Mouse (Mus musculus) thymus, adult 2 months (tissue): ENCODE measurements around the gene Rell1. TPM values are rescaled to one million over a fixed set of nuclear protein-coding genes. Genes with fewer than 3 reads are reported as not detected.

ENCODE experiments used
- DNase-seq: peaks from one replicate; pipeline ENCODE4 v3.0.0; 2021
- H3K27ac ChIP-seq: fragments of 200-500 bp; 2 replicates; pipeline ENCODE4 v1.5.1; 2012; ENCODE audit warnings: low read length, control low read depth; ENCODE audit not compliant: control insufficient read depth, insufficient read depth
- H3K27me3 ChIP-seq: fragments of 200-500 bp; 2 replicates; pipeline ENCODE4 v1.6.1; 2012; ENCODE audit warnings: mild to moderate bottlenecking, low read length, moderate library complexity, mixed read lengths; ENCODE audit not compliant: control insufficient read depth, insufficient read depth
- H3K36me3 ChIP-seq: fragments of 200-500 bp; 2 replicates; pipeline ENCODE4 v1.6.1; 2012; ENCODE audit warnings: mild to moderate bottlenecking, low read length, moderate library complexity; ENCODE audit not compliant: control insufficient read depth, insufficient read depth
- H3K4me1 ChIP-seq: fragments of 200-500 bp; replicated peaks from 2 replicates; pipeline ENCODE4 v1.6.1; 2012; ENCODE audit warnings: low read length; ENCODE audit not compliant: control insufficient read depth, insufficient read depth
- H3K4me3 ChIP-seq: fragments of 200-500 bp; 2 replicates; pipeline ENCODE4 v1.5.1; 2012; ENCODE audit warnings: mild to moderate bottlenecking, low read length, control low read depth, moderate library complexity; ENCODE audit not compliant: control insufficient read depth, insufficient read depth
- CTCF ChIP-seq: fragments of 200-500 bp; IDR thresholded peaks from 2 replicates; pipeline ENCODE4 v1.5.1; 2012; ENCODE audit warnings: mild to moderate bottlenecking, control low read depth, low read length, moderate library complexity, borderline replicate concordance; ENCODE audit not compliant: control insufficient read depth, poor library complexity, insufficient read depth; ENCODE audit errors: extremely low read depth
- POLR2A ChIP-seq: fragments of 200-500 bp; IDR thresholded peaks from 2 replicates; pipeline ENCODE4 v1.6.1; 2012; ENCODE audit warnings: mild to moderate bottlenecking, low read length, control low read depth, moderate library complexity; ENCODE audit not compliant: control insufficient read depth, poor library complexity, insufficient read depth; ENCODE audit errors: extremely low read depth
- WGBS: fragments of 180-500 bp; shearing (Covaris S2); methylation state at CpG from one replicate; pipeline ENCODE4 v1.1.7; 2018; 5-methylcytosine and 5-hydroxymethylcytosine counted together
- polyA plus RNA-seq: library from polyadenylated mRNA; depleted of rRNA; stranded (reverse); fragments of >200 nt; gene quantifications from 2 replicates; pipeline ENCODE4 v1.2.3, GENCODE M21; 2012

Gene Rell1
- polyA plus RNA-seq, 1 experiment, result 10.8 TPM

DNA sequence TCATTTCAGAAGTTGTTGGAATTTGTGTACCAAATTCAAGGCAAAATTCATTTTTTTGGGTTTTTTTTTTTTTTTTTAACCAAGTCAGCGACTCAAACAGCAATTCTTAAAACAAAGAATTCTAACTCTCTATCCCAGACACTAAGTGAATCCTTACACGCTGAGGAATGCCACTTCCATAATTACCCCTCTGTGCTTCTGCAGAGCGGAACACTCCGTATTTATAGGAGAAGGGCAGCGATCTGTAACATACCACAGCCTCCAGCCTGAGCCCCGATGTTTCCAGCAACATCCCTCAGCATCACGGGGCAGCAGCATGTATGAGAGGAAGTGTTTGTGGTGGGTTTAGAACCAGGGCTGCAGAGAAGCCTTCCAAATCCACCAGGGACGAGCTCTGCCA, 21.2 kb downstream of the Rell1 start:
- Histone ChIP-seq H3K36me3 (no peaks in the 10 kb centered on the region), H3K27ac (no peak overlapping the region), H3K4me1 (peaks cover 6% of the 10 kb centered on the region), H3K27me3 (no peaks in the 10 kb centered on the region), H3K4me3 (no peak overlapping the region)
- 92% methylated on average over 8 of the region's 8 CpGs for WGBS
- no peak for DNase-seq
- no peak for TF ChIP-seq CTCF
- TF ChIP-seq POLR2A, result no peak

GRCm38 (mm10) chr5:63943291-63943690, 25.4 kb downstream of the Rell1 start:
- DNase-seq, result no peak
- peaks cover 6% of the 10 kb centered on the region for H3K4me1 ChIP-seq
- TF ChIP-seq CTCF (no peak), POLR2A (no peak)
- H3K27me3 ChIP-seq, result no peaks in the 10 kb centered on the region
- 12% methylated on average over 9 of the region's 9 CpGs for WGBS
- H3K36me3 ChIP-seq, result no peaks in the 10 kb centered on the region
- no peak overlapping the region for H3K27ac ChIP-seq
- H3K4me3 ChIP-seq, result no peak overlapping the region

GRCm38 (mm10) chr5:63941891-63942290, 26.8 kb downstream of the Rell1 start:
- 76% methylated on average over 5 of the region's 5 CpGs for WGBS
- no peak for DNase-seq
- Histone ChIP-seq H3K27me3 (no peaks in the 10 kb centered on the region), H3K36me3 (no peaks in the 10 kb centered on the region), H3K4me1 (peaks cover 6% of the 10 kb centered on the region), H3K4me3 (no peak overlapping the region), H3K27ac (no peak overlapping the region)
- TF ChIP-seq CTCF, result no peak
- no peak for TF ChIP-seq POLR2A

DNA sequence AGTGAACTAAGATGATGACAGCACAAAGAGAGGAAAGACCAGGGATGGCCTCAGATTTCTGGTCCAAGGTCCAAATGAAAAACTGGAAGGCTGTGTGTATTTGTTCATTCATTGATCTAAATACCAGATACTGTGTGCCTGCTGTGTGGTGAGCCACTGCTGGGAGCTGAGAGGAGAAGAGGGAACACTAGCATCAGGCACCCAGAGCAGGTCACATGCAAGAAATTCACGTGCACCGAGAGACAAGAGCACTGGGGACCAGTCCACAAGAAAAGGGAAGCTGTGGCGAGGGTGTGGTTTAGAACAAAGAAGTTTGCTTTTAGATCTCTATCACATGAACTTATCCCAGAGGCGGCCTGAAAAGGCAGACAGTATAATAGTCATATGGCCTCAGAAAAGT, 30.1 kb downstream of the Rell1 start:
- no peaks in the 10 kb centered on the region for H3K27me3 ChIP-seq
- H3K36me3 ChIP-seq, result peaks cover 3% of the 10 kb centered on the region; the same call in 1 of the 2 replicates
- no peak for TF ChIP-seq CTCF
- no peak for TF ChIP-seq POLR2A
- WGBS, result 14% methylated on average over 4 of the region's 4 CpGs
- no peak for DNase-seq
- H3K4me1 ChIP-seq, result peaks cover 6% of the 10 kb centered on the region
- H3K27ac ChIP-seq, result no peak overlapping the region
- H3K4me3 ChIP-seq, result no peak overlapping the region

DNA sequence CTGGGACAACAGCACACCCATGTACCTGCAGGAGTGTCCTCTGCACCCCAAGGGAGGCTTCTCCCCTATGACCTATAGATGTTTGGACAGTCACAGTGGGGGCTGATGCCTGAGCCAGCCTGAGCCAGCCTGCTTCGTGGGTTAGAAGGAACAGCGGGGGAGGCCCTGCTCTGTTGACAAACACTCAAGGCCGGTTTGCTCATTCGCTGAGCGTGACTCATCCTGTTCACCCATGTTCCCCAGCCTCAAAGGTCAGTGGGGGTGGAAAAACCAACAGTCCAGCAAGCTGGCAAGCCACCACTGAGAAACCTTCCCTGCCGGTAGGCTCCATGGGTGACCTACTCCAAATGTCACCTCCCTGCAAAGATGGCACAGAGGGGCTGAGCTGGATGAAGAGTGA, 32.0 kb downstream of the Rell1 start:
- 93% methylated on average over 6 of the region's 6 CpGs for WGBS
- Histone ChIP-seq H3K4me3 (no peak overlapping the region), H3K4me1 (peaks cover 2% of the 10 kb centered on the region; the same call in 1 of the 2 replicates), H3K27ac (no peak overlapping the region), H3K36me3 (peaks cover 3% of the 10 kb centered on the region; the same call in 1 of the 2 replicates), H3K27me3 (no peaks in the 10 kb centered on the region)
- TF ChIP-seq CTCF, result no peak
- no peak for TF ChIP-seq POLR2A
- DNase-seq, result no peak

GRCm38 (mm10) chr5:63935581-63935980, 33.1 kb downstream of the Rell1 start:
- peaks cover 2% of the 10 kb centered on the region; the same call in 1 of the 2 replicates for H3K4me1 ChIP-seq
- 89% methylated on average over 6 of the region's 6 CpGs for WGBS
- H3K27ac ChIP-seq, result no peak overlapping the region
- no peak overlapping the region for H3K4me3 ChIP-seq
- no peak for TF ChIP-seq POLR2A
- TF ChIP-seq CTCF, result no peak
- no peak for DNase-seq
- H3K36me3 ChIP-seq, result peaks cover 3% of the 10 kb centered on the region; the same call in 1 of the 2 replicates
- H3K27me3 ChIP-seq, result no peaks in the 10 kb centered on the region

DNA sequence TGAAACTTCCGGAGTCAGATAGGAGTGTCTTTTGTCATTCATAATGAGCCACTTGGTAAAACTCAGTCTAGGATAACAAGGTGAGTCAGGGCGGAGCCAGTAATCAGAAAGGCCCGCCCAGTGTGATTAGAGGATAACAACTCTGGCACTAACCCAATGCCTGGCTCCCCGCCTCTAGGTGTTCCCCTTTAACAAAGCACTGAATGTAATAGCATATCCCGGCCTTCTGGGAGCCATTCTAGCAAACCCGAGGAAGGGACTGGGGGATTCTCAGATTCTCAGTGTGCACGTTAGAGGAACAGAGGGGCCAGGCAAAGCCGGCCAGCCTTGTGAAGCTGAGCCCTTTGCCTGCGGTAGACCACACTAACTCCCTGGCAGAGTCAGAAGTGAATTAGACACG, 35.9 kb downstream of the Rell1 start:
- no peak overlapping the region for H3K27ac ChIP-seq
- 88% methylated on average over 10 of the region's 10 CpGs for WGBS
- H3K4me1 ChIP-seq, result no peaks in the 10 kb centered on the region
- peaks cover 3% of the 10 kb centered on the region; the same call in 1 of the 2 replicates for H3K36me3 ChIP-seq
- TF ChIP-seq POLR2A (no peak), CTCF (no peak)
- no peak overlapping the region for H3K4me3 ChIP-seq
- no peak for DNase-seq
- H3K27me3 ChIP-seq, result no peaks in the 10 kb centered on the region
